Mouse (Mus musculus): ENCODE measurements at regions not wholly inside any gene's neighbourhood (a gene's known extent, or its start where the extent isn't known, plus 50 kb on each side); places are given as distances from the start of the nearest gene placed in this dataset.
A peak's percentile ranks its signal among the peaks of the same experiment; 100 is the strongest.

- Histone ChIP-seq H3K9me3 (ENCODE audit: control insufficient read depth, low read length) (no peaks in the 10 kb centered on the region), H3K4me1 (ENCODE audit: control insufficient read depth, insufficient read depth, low read length) (no peaks in the 10 kb centered on the region), H3K36me3 (ENCODE audit: control insufficient read depth, insufficient read depth, low read length) (no peaks in the 10 kb centered on the region), H3K9ac (ENCODE audit: low read depth, low read length, severe bottlenecking) (no peak overlapping the region), H3K27me3 (ENCODE audit: control insufficient read depth, insufficient read depth, low read length) (no peaks in the 10 kb centered on the region), H3K4me2 (replicated peaks; ENCODE audit: low read depth, low read length, severe bottlenecking) (no peak overlapping the region), H3K27ac (replicated peaks; ENCODE audit: low read depth, low read length) (no peak overlapping the region), H3K4me3 (replicated peaks; ENCODE audit: low read length) (no peak overlapping the region)
- ATAC-seq (ENCODE audit: low FRiP score, low read depth) (no peak), DNase-seq (ENCODE audit: low spot score) (peak; percentile 37)
- TF ChIP-seq POLR2A (IDR thresholded peaks at IDR 0.05; ENCODE audit: borderline replicate concordance, extremely low read depth, insufficient read depth, insufficient read length) = no peak
- WGBS = 84% methylated on average over 2 of the region's 2 CpGs
Measured at GRCm38 (mm10) chr9:73319704-73320307, 206.6 kb downstream of the Rsl24d1 start.

- ATAC-seq (ENCODE audit: low FRiP score, low read depth) = no peak
- DNase-seq (ENCODE audit: low spot score) = no peak
- Histone ChIP-seq H3K27me3 (ENCODE audit: control insufficient read depth, insufficient read depth, low read length) (no peaks in the 10 kb centered on the region), H3K9me3 (ENCODE audit: control insufficient read depth, low read length) (no peaks in the 10 kb centered on the region), H3K4me2 (replicated peaks; ENCODE audit: low read depth, low read length, severe bottlenecking) (no peak overlapping the region), H3K4me1 (ENCODE audit: control insufficient read depth, insufficient read depth, low read length) (no peaks in the 10 kb centered on the region), H3K4me3 (replicated peaks; ENCODE audit: low read length) (no peak overlapping the region), H3K36me3 (ENCODE audit: control insufficient read depth, insufficient read depth, low read length) (no peaks in the 10 kb centered on the region), H3K27ac (replicated peaks; ENCODE audit: low read depth, low read length) (no peak overlapping the region), H3K9ac (ENCODE audit: low read depth, low read length, severe bottlenecking) (no peak overlapping the region)
- no peak for TF ChIP-seq POLR2A (IDR thresholded peaks at IDR 0.05; ENCODE audit: borderline replicate concordance, extremely low read depth, insufficient read depth, insufficient read length)
Measured at GRCm38 (mm10) chr9:73331066-73331465, 217.8 kb downstream of the Rsl24d1 start.

- H3K27ac ChIP-seq (replicated peaks; ENCODE audit: low read depth, low read length) = no peak overlapping the region
- no peaks in the 10 kb centered on the region for H3K36me3 ChIP-seq (ENCODE audit: control insufficient read depth, insufficient read depth, low read length)
- no peaks in the 10 kb centered on the region for H3K9me3 ChIP-seq (ENCODE audit: control insufficient read depth, low read length)
- no peak overlapping the region for H3K4me3 ChIP-seq (replicated peaks; ENCODE audit: low read length)
- no peaks in the 10 kb centered on the region for H3K27me3 ChIP-seq (ENCODE audit: control insufficient read depth, insufficient read depth, low read length)
- no peak overlapping the region for H3K4me2 ChIP-seq (replicated peaks; ENCODE audit: low read depth, low read length, severe bottlenecking)
- no peak for DNase-seq (ENCODE audit: low spot score)
- H3K9ac ChIP-seq (ENCODE audit: low read depth, low read length, severe bottlenecking) = no peak overlapping the region
- WGBS = 81% methylated on average over 5 of the region's 5 CpGs
- no peaks in the 10 kb centered on the region for H3K4me1 ChIP-seq (ENCODE audit: control insufficient read depth, insufficient read depth, low read length)
- no peak for TF ChIP-seq POLR2A (IDR thresholded peaks at IDR 0.05; ENCODE audit: borderline replicate concordance, extremely low read depth, insufficient read depth, insufficient read length)
- no peak for ATAC-seq (ENCODE audit: low FRiP score, low read depth)
Measured at GRCm38 (mm10) chr9:73336039-73336438, 222.8 kb downstream of the Rsl24d1 start.

- DNase-seq (ENCODE audit: low spot score) (no peak), ATAC-seq (ENCODE audit: low FRiP score, low read depth) (no peak)
- 68% methylated on average over 2 of the region's 2 CpGs for WGBS
- peaks cover 8% of the 10 kb centered on the region; the same call in 1 of the 2 replicates for H3K9me3 ChIP-seq (ENCODE audit: control insufficient read depth, low read length)
- no peaks in the 10 kb centered on the region for H3K36me3 ChIP-seq (ENCODE audit: control insufficient read depth, insufficient read depth, low read length)
- no peak overlapping the region for H3K27ac ChIP-seq (replicated peaks; ENCODE audit: low read depth, low read length)
- H3K4me3 ChIP-seq (replicated peaks; ENCODE audit: low read length) = no peak overlapping the region
- H3K4me1 ChIP-seq (ENCODE audit: control insufficient read depth, insufficient read depth, low read length) = no peaks in the 10 kb centered on the region
- H3K27me3 ChIP-seq (ENCODE audit: control insufficient read depth, insufficient read depth, low read length) = no peaks in the 10 kb centered on the region
- no peak overlapping the region for H3K4me2 ChIP-seq (replicated peaks; ENCODE audit: low read depth, low read length, severe bottlenecking)
- no peak for TF ChIP-seq POLR2A (IDR thresholded peaks at IDR 0.05; ENCODE audit: borderline replicate concordance, extremely low read depth, insufficient read depth, insufficient read length)
- H3K9ac ChIP-seq (ENCODE audit: low read depth, low read length, severe bottlenecking) = no peak overlapping the region
Measured at GRCm38 (mm10) chr9:73337045-73337740, 224.0 kb downstream of the Rsl24d1 start.

DNA sequence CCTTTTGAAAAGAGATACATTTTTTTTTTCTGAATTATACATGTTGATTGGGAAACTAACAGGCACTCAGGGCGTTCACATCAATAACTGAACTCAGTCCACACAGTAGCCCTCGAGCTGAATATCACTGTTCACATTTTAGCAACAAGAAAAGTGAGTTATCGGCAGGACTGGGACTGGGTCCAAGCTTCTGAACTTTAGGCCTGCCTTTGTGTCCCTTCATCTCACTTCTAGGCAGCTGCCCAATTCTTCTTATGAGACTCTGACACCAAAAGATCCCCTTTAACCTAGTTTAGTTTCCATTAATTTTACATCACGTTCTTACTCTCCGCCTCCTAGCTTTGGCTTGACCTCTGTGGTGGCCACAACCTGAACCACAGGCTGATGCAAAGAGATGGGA is 242.7 kb downstream of the Rsl24d1 start:
- Histone ChIP-seq H3K36me3 (ENCODE audit: control insufficient read depth, insufficient read depth, low read length) (no peaks in the 10 kb centered on the region), H3K4me2 (replicated peaks; ENCODE audit: low read depth, low read length, severe bottlenecking) (no peak overlapping the region), H3K27ac (replicated peaks; ENCODE audit: low read depth, low read length) (no peak overlapping the region), H3K4me3 (replicated peaks; ENCODE audit: low read length) (no peak overlapping the region), H3K4me1 (ENCODE audit: control insufficient read depth, insufficient read depth, low read length) (no peaks in the 10 kb centered on the region), H3K9me3 (ENCODE audit: control insufficient read depth, low read length) (no peaks in the 10 kb centered on the region), H3K27me3 (ENCODE audit: control insufficient read depth, insufficient read depth, low read length) (no peaks in the 10 kb centered on the region), H3K9ac (ENCODE audit: low read depth, low read length, severe bottlenecking) (no peak overlapping the region)
- ATAC-seq (ENCODE audit: low FRiP score, low read depth) = no peak
- TF ChIP-seq POLR2A (IDR thresholded peaks at IDR 0.05; ENCODE audit: borderline replicate concordance, extremely low read depth, insufficient read depth, insufficient read length) = no peak
- WGBS = 66% methylated on average over 5 of the region's 5 CpGs
- no peak for DNase-seq (ENCODE audit: low spot score)
